Mouse (Mus musculus): ENCODE data around the gene Mical3. TPM values are rescaled to one million over a fixed set of nuclear protein-coding genes. Genes with fewer than 3 reads are reported as not detected.

Mical3 gene
- total RNA-seq, 2 experiments from 2014 or later: 46.0 to 59.0 TPM

GRCm38 (mm10) chr6:120905111-120905510 lies 225.7 kb downstream of the Mical3 start:
- no peak for DNase-seq (ENCODE audit: low spot score)

GRCm38 (mm10) chr6:120903961-120904360 lies 226.8 kb downstream of the Mical3 start:
- no peak for DNase-seq (ENCODE audit: low spot score)

- DNase-seq (ENCODE audit: low spot score): peak; percentile 42
These were observed 227.3 kb downstream of the Mical3 start for GRCm38 (mm10) chr6:120903450-120903912.

- DNase-seq (ENCODE audit: low spot score): no peak
These were observed 228.8 kb downstream of the Mical3 start for GRCm38 (mm10) chr6:120901776-120902645.

GRCm38 (mm10) chr6:120898188-120898833 lies 232.5 kb downstream of the Mical3 start:
- peak; percentile 42 for DNase-seq (ENCODE audit: low spot score)

GRCm38 (mm10) chr6:120894524-120894923 lies 236.3 kb downstream of the Mical3 start:
- no peak for DNase-seq (ENCODE audit: low spot score)

GRCm38 (mm10) chr6:120894089-120894488 lies 236.7 kb downstream of the Mical3 start:
- DNase-seq (ENCODE audit: low spot score): no peak

- no peak for DNase-seq (ENCODE audit: low spot score)
These were observed 244.1 kb downstream of the Mical3 start for GRCm38 (mm10) chr6:120886696-120887095.

GRCm38 (mm10) chr6:120884436-120884835 lies 246.4 kb downstream of the Mical3 start:
- DNase-seq (ENCODE audit: low spot score): no peak

Other genes starting within 250 kb of the Mical3 start
- gene Bid, start 214.1 kb downstream of the Mical3 start, total RNA-seq (2021): under 1 TPM; 0.39 to 0.78 TPM
- 1 to 10 TPM; 2.9 TPM for gene Pex26, start 52.7 kb upstream of the Mical3 start, total RNA-seq (2021)
- 100 to 1,000 TPM; 193 to 210 TPM for gene Tuba8, start 79.7 kb upstream of the Mical3 start, total RNA-seq (2021)
- gene Usp18, start 114.9 kb upstream of the Mical3 start, total RNA-seq (2021): 1 to 10 TPM in 1 of 2 experiments, under 1 TPM in 1; 0.91 to 1.4 TPM
- under 1 TPM; 0.57 to 0.74 TPM for gene Slc6a13, start 169.2 kb upstream of the Mical3 start, total RNA-seq (2021)
- under 1 TPM in 1 of 2 experiments, not detected in 1; 0.26 TPM for gene Slc6a12, start 212.1 kb upstream of the Mical3 start, total RNA-seq (2021)

Data from gastrocnemius, adult 18-20 months (tissue).